Mouse (Mus musculus): ENCODE results near the gene Rpl36a. TPM values are rescaled to one million over a fixed set of nuclear protein-coding genes. Genes with fewer than 3 reads are reported as not detected.
"Not testable (repeated sequence)": the region's sequence is repeated elsewhere in the genome, so short reads cannot be mapped to it uniquely, and the experiment has no call there.

Gene Rpl36a
- 142 and 149 TPM in 2 replicates for polyA plus RNA-seq (2015; fragmentation: Nextera tagmentation; extraction: Ambion mirVana)

DNA sequence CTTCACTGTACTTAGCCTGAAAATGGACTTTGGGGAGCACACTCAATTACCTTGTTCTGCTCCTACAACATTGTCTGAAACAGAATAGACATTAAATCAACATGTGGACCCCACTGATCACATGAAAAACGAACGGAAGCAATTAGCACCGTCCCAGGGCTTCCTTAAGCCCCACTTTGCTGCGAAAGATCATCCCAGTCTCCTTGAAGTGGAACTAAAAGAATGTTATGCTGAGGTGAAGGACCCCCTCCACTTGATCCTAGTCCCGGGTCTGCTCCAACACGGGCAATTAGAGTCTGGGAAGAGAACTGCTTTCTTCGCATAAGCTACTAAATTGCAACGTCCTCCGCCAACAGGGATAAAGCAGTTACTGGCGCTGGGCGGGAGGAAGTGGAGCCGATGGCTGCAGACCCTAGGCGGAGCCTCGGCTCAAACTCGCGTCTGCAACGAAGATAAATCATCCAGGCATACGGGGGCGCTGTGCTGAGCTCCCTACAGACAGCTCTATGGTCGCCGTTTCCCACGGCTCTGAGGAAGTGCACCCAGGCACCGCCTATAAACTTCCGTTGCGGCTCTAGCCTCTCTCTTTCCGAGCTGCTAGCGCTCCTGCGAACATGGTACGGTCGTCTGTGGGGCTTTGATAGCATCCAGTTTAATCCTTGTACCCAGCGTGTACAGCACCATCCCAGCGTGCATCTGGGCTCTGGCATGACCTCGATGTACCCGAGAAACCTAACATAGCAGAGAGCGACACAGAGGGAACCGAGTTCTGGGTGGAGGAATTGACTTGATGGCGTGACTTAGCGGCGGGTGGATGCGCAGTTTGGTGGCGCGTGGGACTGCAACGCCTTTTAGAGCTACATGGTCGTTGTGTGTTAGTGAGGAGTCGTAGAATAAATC, at the start of gene Rpl36a:
Gene Rpl36a (plus strand): TSS at position 552 of the 900 bp plus-strand sequence.
- WGBS, result 21% methylated on average over 45 of the region's 45 CpGs
- Histone ChIP-seq H3K4me3 (ENCODE audit: low read length) (peak within 1 kb of the TSS; percentile 48), H3K27ac (ENCODE audit: low read depth, low read length) (peak within 1 kb of the TSS; percentile 83), H3K4me1 (ENCODE audit: control insufficient read depth, insufficient read depth, low read depth, low read length) (peaks cover 6% of the 10 kb centered on the region), H3K4me2 (ENCODE audit: low read length) (peak within 1 kb of the TSS; percentile 66), H3K36me3 (ENCODE audit: control insufficient read depth, insufficient read depth, low read length) (peaks cover 5% of the 10 kb centered on the region; the same call in 1 of the 2 replicates), H3K9ac (ENCODE audit: low read depth, low read length) (peak within 1 kb of the TSS; percentile 65), H3K27me3 (replicated peaks; ENCODE audit: control insufficient read depth, insufficient read depth, low read length) (no peaks in the 10 kb centered on the region), H3K9me3 (ENCODE audit: control insufficient read depth, low read length) (no peaks in the 10 kb centered on the region)
- ATAC-seq, result peak; percentile 99

GRCm38 (mm10) chrX:134539795-134540194, 45.7 kb upstream of the Rpl36a start:
- not testable (repeated sequence) for H3K36me3 ChIP-seq (ENCODE audit: control insufficient read depth, insufficient read depth, low read length); H3K27me3 ChIP-seq (replicated peaks; ENCODE audit: control insufficient read depth, insufficient read depth, low read length); H3K27ac ChIP-seq (ENCODE audit: low read depth, low read length); H3K4me1 ChIP-seq (ENCODE audit: control insufficient read depth, insufficient read depth, low read depth, low read length); ATAC-seq; H3K9me3 ChIP-seq (ENCODE audit: control insufficient read depth, low read length); H3K9ac ChIP-seq (ENCODE audit: low read depth, low read length); H3K4me3 ChIP-seq (ENCODE audit: low read length)
- 94% methylated on average over 10 of the region's 10 CpGs for WGBS
- 0 out of 2 replicates have a peak overlapping the region, but pooled peaks have one; percentile 62 for H3K4me2 ChIP-seq (ENCODE audit: low read length)

- no peak overlapping the region for H3K27ac ChIP-seq (ENCODE audit: low read depth, low read length)
Observed at GRCm38 (mm10) chrX:134540414-134541135, 44.9 kb upstream of the Rpl36a start.

DNA sequence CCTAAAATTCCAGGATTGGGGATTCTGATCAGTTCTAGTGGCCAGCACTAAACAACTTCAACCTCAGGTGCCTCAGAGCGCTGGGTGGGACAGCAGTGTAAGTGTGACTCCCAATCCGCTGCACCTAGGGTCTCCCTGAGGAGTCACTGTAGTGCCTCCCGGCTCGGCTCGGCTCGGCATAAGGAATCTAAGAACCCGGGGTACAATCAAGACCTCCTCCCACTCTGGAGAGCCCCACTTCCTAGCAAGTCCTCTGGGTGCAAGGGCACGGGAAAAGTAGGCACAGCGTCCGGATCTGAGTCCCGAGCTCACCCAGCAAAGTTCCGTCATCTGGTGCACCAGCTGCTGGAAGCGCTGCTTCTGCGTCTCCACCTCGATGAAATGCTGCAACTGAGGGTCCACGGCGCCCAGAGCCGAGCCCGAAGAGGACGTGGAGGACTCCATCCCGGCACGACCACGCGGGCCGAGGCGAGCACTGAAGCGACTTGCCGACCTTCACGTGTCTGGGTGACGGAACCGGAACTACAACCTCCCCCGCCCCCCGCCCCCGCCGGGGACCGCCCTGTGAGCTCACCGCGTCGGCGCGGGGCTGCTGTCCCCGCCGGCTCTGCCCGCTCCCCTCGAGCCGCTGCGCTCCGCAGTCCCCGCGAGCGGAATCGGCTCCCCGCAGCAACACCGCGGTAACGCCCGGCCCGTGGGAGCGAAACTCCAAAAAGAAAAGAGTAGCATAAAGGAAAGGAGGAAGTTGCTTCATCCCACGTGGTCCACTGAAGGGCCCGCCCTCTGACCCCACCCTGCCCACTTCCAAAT, 44.1 kb upstream of the Rpl36a start, which contains the start of gene Timm8a1:
Gene Timm8a1 (minus strand): TSS at position 721 of the 810 bp plus-strand sequence.
- H3K4me1 ChIP-seq (ENCODE audit: control insufficient read depth, insufficient read depth, low read depth, low read length), result no peaks in the 10 kb centered on the region
- H3K36me3 ChIP-seq (ENCODE audit: control insufficient read depth, insufficient read depth, low read length), result no peaks in the 10 kb centered on the region
- H3K27me3 ChIP-seq (replicated peaks; ENCODE audit: control insufficient read depth, insufficient read depth, low read length), result no peaks in the 10 kb centered on the region
- 22% methylated on average over 34 of the region's 61 CpGs for WGBS
- H3K4me2 ChIP-seq (ENCODE audit: low read length), result peak within 1 kb of the TSS; percentile 62
- H3K9ac ChIP-seq (ENCODE audit: low read depth, low read length), result peak within 1 kb of the TSS; percentile 65
- peak within 1 kb of the TSS; percentile 52 for H3K4me3 ChIP-seq (ENCODE audit: low read length)
- peak within 1 kb of the TSS; percentile 70; the same call in 1 of the 2 replicates for H3K27ac ChIP-seq (ENCODE audit: low read depth, low read length)
- ATAC-seq, result peak; percentile 96
- H3K9me3 ChIP-seq (ENCODE audit: control insufficient read depth, low read length), result no peaks in the 10 kb centered on the region

More at GRCm38 (mm10) chrX:134540414-134541135, 44.9 kb upstream of the Rpl36a start:
- Histone ChIP-seq H3K4me1 (ENCODE audit: control insufficient read depth, insufficient read depth, low read depth, low read length) (no peaks in the 10 kb centered on the region), H3K4me2 (ENCODE audit: low read length) (peak overlapping the region; percentile 62), H3K9me3 (ENCODE audit: control insufficient read depth, low read length) (no peaks in the 10 kb centered on the region), H3K9ac (ENCODE audit: low read depth, low read length) (peak overlapping the region; percentile 65), H3K36me3 (ENCODE audit: control insufficient read depth, insufficient read depth, low read length) (no peaks in the 10 kb centered on the region), H3K4me3 (ENCODE audit: low read length) (peak overlapping the region; percentile 52), H3K27me3 (replicated peaks; ENCODE audit: control insufficient read depth, insufficient read depth, low read length) (no peaks in the 10 kb centered on the region)
- no peak; the same call in 1 of the 2 replicates for ATAC-seq
- WGBS, result 23% methylated on average over 12 of the region's 12 CpGs

DNA sequence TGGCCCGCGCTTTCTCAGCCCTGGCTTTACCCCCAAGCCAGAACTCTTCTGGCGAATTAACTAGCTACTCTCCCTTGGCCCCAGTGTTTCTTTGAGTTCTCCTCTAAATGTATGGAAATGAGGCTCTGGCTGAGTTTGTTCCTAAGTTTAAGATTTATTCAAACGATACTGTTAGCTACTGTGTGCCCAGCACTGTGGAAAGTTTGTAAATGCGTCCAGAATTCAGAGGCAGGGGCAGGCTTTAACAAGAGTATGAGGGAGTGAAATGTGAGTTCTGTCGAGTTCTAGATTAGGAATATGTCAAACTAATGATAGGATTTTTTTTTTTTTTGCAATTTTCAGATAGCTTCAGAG, 43.5 kb upstream of the Rpl36a start:
- H3K36me3 ChIP-seq (ENCODE audit: control insufficient read depth, insufficient read depth, low read length), result no peaks in the 10 kb centered on the region

DNA sequence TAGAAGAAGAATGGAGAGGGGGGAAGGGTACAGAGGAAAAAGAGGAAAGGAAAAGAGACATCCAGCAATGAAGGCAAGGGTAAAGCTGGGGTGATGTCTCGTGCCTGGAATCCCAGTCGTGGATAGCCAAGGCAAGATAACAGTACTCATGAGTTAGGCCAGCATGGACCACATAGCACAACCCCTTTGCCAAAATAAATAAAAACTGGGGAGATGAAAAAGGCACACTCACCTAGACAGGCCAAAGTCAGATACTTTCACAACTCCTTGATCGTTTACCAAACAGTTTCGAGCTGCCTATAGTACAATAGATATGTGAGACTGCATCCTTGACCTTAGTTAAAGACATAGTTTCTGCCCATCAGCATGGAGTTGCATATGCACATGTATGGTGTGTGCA, 38.1 kb upstream of the Rpl36a start:
- Histone ChIP-seq H3K9ac (ENCODE audit: low read depth, low read length) (no peak overlapping the region), H3K4me3 (ENCODE audit: low read length) (no peak overlapping the region), H3K4me2 (ENCODE audit: low read length) (no peak overlapping the region), H3K9me3 (ENCODE audit: control insufficient read depth, low read length) (no peaks in the 10 kb centered on the region), H3K4me1 (ENCODE audit: control insufficient read depth, insufficient read depth, low read depth, low read length) (no peaks in the 10 kb centered on the region), H3K27ac (ENCODE audit: low read depth, low read length) (no peak overlapping the region), H3K27me3 (replicated peaks; ENCODE audit: control insufficient read depth, insufficient read depth, low read length) (no peaks in the 10 kb centered on the region), H3K36me3 (ENCODE audit: control insufficient read depth, insufficient read depth, low read length) (no peaks in the 10 kb centered on the region)
- 82% methylated on average over 4 of the region's 4 CpGs for WGBS
- no peak for ATAC-seq

More for the DNA sequence above, 43.5 kb upstream of the Rpl36a start:
- Histone ChIP-seq H3K9ac (ENCODE audit: low read depth, low read length) (peak overlapping the region; percentile 59), H3K9me3 (ENCODE audit: control insufficient read depth, low read length) (no peaks in the 10 kb centered on the region), H3K4me1 (ENCODE audit: control insufficient read depth, insufficient read depth, low read depth, low read length) (no peaks in the 10 kb centered on the region), H3K4me2 (ENCODE audit: low read length) (peak overlapping the region; percentile 59), H3K4me3 (ENCODE audit: low read length) (peak overlapping the region; percentile 52), H3K27ac (ENCODE audit: low read depth, low read length) (no peak overlapping the region; the same call in 1 of the 2 replicates), H3K27me3 (replicated peaks; ENCODE audit: control insufficient read depth, insufficient read depth, low read length) (no peaks in the 10 kb centered on the region)
- ATAC-seq, result peak; percentile 30; the same call in 1 of the 2 replicates
- WGBS, result 16% methylated on average over 6 of the region's 6 CpGs

DNA sequence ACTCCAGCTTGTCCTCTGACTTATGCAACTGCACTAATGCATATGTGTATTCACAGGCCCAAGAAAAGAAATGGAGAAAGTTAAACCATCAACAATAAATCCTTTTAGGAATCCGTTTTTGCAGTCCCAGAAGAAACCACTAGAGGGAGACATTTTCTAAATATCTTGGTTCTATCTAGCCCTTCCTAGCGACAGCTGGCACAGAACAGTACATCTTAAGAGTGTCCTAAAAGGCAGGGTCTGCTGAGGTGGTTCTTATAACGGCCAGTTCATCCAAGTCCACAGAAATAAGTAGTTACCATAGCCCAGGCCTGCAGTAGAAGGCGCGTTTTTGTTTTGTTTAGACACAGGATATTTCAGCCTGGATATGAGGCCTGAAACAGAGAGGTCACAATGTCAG, 34.6 kb upstream of the Rpl36a start:
- 18% methylated on average over 5 of the region's 5 CpGs for WGBS
- Histone ChIP-seq H3K9ac (ENCODE audit: low read depth, low read length) (no peak overlapping the region), H3K27ac (ENCODE audit: low read depth, low read length) (no peak overlapping the region), H3K4me1 (ENCODE audit: control insufficient read depth, insufficient read depth, low read depth, low read length) (no peaks in the 10 kb centered on the region), H3K36me3 (ENCODE audit: control insufficient read depth, insufficient read depth, low read length) (no peaks in the 10 kb centered on the region), H3K4me2 (ENCODE audit: low read length) (no peak overlapping the region), H3K9me3 (ENCODE audit: control insufficient read depth, low read length) (no peaks in the 10 kb centered on the region), H3K27me3 (replicated peaks; ENCODE audit: control insufficient read depth, insufficient read depth, low read length) (no peaks in the 10 kb centered on the region), H3K4me3 (ENCODE audit: low read length) (no peak overlapping the region)
- no peak for ATAC-seq

GRCm38 (mm10) chrX:134553326-134553725, 32.1 kb upstream of the Rpl36a start:
- 85% methylated on average over 4 of the region's 4 CpGs for WGBS
- H3K36me3 ChIP-seq (ENCODE audit: control insufficient read depth, insufficient read depth, low read length), result no peaks in the 10 kb centered on the region
- no peak overlapping the region for H3K4me3 ChIP-seq (ENCODE audit: low read length)
- no peaks in the 10 kb centered on the region for H3K9me3 ChIP-seq (ENCODE audit: control insufficient read depth, low read length)
- ATAC-seq, result no peak
- H3K27ac ChIP-seq (ENCODE audit: low read depth, low read length), result no peak overlapping the region
- no peak overlapping the region for H3K4me2 ChIP-seq (ENCODE audit: low read length)
- H3K9ac ChIP-seq (ENCODE audit: low read depth, low read length), result no peak overlapping the region
- no peaks in the 10 kb centered on the region for H3K4me1 ChIP-seq (ENCODE audit: control insufficient read depth, insufficient read depth, low read depth, low read length)
- no peaks in the 10 kb centered on the region for H3K27me3 ChIP-seq (replicated peaks; ENCODE audit: control insufficient read depth, insufficient read depth, low read length)

All from hindbrain, embryonic 16.5 days (tissue).